Mouse (Mus musculus) bone marrow, adult 2 months (tissue): ENCODE results near the gene B3galnt1.

Experiments used
- CTCF ChIP-seq: fragments of 200-500 bp; IDR thresholded peaks from 2 replicates; pipeline ENCODE4 v1.5.1; 2011; ENCODE audit warnings: low read length, control low read depth; ENCODE audit not compliant: control insufficient read depth, insufficient read depth
- POLR2A ChIP-seq: fragments of 200-500 bp; IDR thresholded peaks from 2 replicates; pipeline ENCODE4 v1.6.1; 2011; ENCODE audit warnings: low read depth, mild to moderate bottlenecking, control low read depth, low read length, borderline replicate concordance; ENCODE audit not compliant: control insufficient read depth

DNA sequence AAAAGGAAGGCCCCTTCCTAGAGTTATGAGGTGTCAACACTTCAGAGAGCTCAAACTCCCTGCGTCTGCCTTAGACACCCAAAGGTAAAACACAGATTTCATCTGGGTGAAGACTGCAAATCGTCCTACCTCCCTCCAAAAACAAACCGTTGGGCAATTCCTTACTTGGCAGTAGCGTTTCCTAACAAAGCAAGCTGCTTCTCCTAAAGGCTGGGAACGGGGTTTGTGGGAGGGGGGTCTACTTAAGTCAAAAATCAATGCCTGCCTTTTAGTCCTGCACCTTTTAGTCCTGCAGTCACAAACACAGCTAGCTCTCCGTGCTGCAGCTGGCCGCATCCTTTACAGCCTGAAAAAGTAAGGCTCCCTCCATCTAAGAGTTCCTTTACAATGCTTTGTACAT, 944 bp downstream of the B3galnt1 start:
- TF ChIP-seq CTCF (no peak), POLR2A (no peak)
